Mouse (Mus musculus) kidney, postnatal 0 days (tissue): Measurements from ENCODE around the gene Gm7951. TPM values are rescaled to one million over a fixed set of nuclear protein-coding genes. Genes with fewer than 3 reads are reported as not detected.
"Not testable (repeated sequence)": the region's sequence is repeated elsewhere in the genome, so short reads cannot be mapped to it uniquely, and the experiment has no call there.

Source experiments
- ATAC-seq: fragments of 200-750 bp; cut with Nextera tagmentation; replicated peaks from 2 replicates; pipeline ENCODE4 v1.8.0; 2017; ENCODE audit warnings: low read depth, moderate number of reproducible peaks, moderate TSS enrichment, moderate library complexity; ENCODE audit not compliant: low FRiP score
- DNase-seq: peaks from one replicate; pipeline ENCODE4 v3.0.0-alpha.2; 2016; ENCODE audit warnings: low spot score
- H3K27ac ChIP-seq: fragments of 300-500 bp; sonication (generic); 2 replicates; pipeline ENCODE4 v1.5.1; 2014; ENCODE audit warnings: mild to moderate bottlenecking
- H3K27me3 ChIP-seq: fragments of 300-500 bp; sonication (generic); 2 replicates; pipeline ENCODE4 v1.6.1; 2014; ENCODE audit warnings: low read length, mixed read lengths; ENCODE audit not compliant: insufficient read depth
- H3K36me3 ChIP-seq: fragments of 300-500 bp; sonication (generic); 2 replicates; pipeline ENCODE4 v1.6.1; 2014; ENCODE audit warnings: low read length, mixed read lengths; ENCODE audit not compliant: insufficient read depth
- H3K4me1 ChIP-seq: fragments of 300-500 bp; sonication (generic); replicated peaks from 2 replicates; pipeline ENCODE4 v1.6.1; 2014; ENCODE audit warnings: antibody characterized with exemption, low read length, mixed read lengths; ENCODE audit not compliant: insufficient read depth
- H3K4me2 ChIP-seq: fragments of 300-500 bp; sonication (generic); 2 replicates; pipeline ENCODE4 v1.6.1; 2014; ENCODE audit warnings: mild to moderate bottlenecking, low read length, moderate library complexity, mixed read lengths
- H3K4me3 ChIP-seq: fragments of 300-500 bp; sonication (generic); replicated peaks from 2 replicates; pipeline ENCODE4 v1.5.1; 2014; ENCODE audit warnings: low read depth, low read length
- H3K9ac ChIP-seq: fragments of 300-500 bp; sonication (generic); 2 replicates; pipeline ENCODE4 v1.6.1; 2014; ENCODE audit warnings: low read depth, low read length
- H3K9me3 ChIP-seq: fragments of 300-500 bp; sonication (generic); replicated peaks from 2 replicates; pipeline ENCODE4 v1.6.1; 2016; ENCODE audit warnings: low read length, inconsistent platforms, mixed read lengths
- WGBS: fragments of 180-500 bp; shearing (Covaris S2); extraction: QIAGEN DNeasy Blood & Tissue Kit; methylation state at CpG from one replicate; pipeline ENCODE4 v1.1.7; 2014; 5-methylcytosine and 5-hydroxymethylcytosine counted together
- polyA plus RNA-seq: library from polyadenylated mRNA; unstranded; fragments of >200 nt; fragmentation: Nextera tagmentation; extraction: Ambion mirVana; gene quantifications from 2 replicates; pipeline ENCODE4 v1.2.1, GENCODE M21; 2015

Gene Gm7951
- polyA plus RNA-seq, result not detected in 2 replicates

GRCm38 (mm10) chr14:42117269-42117668, at the start of gene Gm7951:
Gene Gm7951, minus strand, starts transcription at chr14:42117369.
- not testable (repeated sequence) for H3K9me3 ChIP-seq, H3K9ac ChIP-seq, H3K27me3 ChIP-seq, H3K4me2 ChIP-seq, DNase-seq, ATAC-seq, H3K4me3 ChIP-seq, H3K27ac ChIP-seq, H3K4me1 ChIP-seq, H3K36me3 ChIP-seq
- no CpG with 5 or more reads among the region's 2 CpGs for WGBS

DNA sequence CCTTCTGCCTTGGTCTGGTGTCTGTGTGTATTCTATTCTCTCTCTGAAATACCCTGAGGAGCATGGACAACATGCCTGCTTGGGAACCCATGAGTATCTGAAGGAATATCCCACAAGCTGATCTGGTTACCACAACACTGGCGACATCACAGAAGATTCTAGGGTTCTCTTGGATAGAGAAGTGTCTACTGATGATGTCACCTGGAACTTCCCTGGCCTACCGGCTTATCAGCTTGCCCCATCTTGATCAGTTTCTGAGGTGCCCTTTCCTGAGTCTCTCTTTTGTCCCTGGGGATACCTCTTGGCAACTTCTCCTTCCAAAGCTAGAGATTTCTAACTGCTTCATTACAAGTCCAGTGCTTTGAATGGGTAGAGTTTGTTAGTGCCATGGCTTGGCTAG, 45.4 kb upstream of the Gm7951 start, which contains the start of gene Gm17027:
Gm17027 (minus strand) TSS at position 101 of the 400 bp plus-strand sequence.
- 100% methylated on average over 1 of the region's 2 CpGs for WGBS
- H3K27ac ChIP-seq, H3K4me3 ChIP-seq, DNase-seq, H3K4me1 ChIP-seq, ATAC-seq, H3K9ac ChIP-seq, H3K27me3 ChIP-seq, H3K4me2 ChIP-seq, H3K9me3 ChIP-seq, H3K36me3 ChIP-seq: not testable (repeated sequence)

DNA sequence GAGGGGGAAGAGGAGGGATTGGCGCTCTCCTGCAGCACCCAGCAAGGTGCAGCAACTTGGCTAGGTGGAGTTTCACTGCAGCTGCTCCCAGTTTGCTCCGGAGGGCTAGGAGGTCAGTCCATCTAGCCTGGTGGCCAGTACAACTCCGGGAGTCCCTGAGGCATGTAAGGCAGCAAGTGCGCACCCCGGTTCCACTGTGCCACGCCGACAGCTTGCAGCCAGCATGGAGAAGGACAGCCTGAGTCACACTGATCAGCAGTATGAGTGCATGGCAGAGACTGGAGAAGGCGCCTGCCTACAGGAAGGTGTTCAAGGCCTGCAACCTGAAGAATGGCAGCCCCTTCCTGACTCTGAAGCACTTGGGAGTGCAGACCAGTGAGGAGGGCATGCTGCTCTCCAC, 17.4 kb upstream of the Gm7951 start:
- H3K27me3 ChIP-seq, H3K9ac ChIP-seq, ATAC-seq, H3K4me1 ChIP-seq, H3K27ac ChIP-seq, H3K4me2 ChIP-seq, H3K4me3 ChIP-seq, DNase-seq, H3K36me3 ChIP-seq, H3K9me3 ChIP-seq: not testable (repeated sequence)
- 78% methylated on average over 5 of the region's 8 CpGs for WGBS

GRCm38 (mm10) chr14:42133806-42134205, 16.6 kb upstream of the Gm7951 start:
- DNase-seq, H3K9ac ChIP-seq, ATAC-seq, H3K27me3 ChIP-seq, H3K27ac ChIP-seq, H3K4me2 ChIP-seq, H3K4me3 ChIP-seq, H3K36me3 ChIP-seq, H3K9me3 ChIP-seq, H3K4me1 ChIP-seq: not testable (repeated sequence)
- 59% methylated on average over 10 of the region's 14 CpGs for WGBS

Other genes with a start within 250 kb of the Gm7951 start
- not detected in 2 replicates for gene Gm7980, start 210.1 kb downstream of the Gm7951 start, polyA plus RNA-seq
- not detected in 2 replicates for gene 1700049E17Rik1, start 192.4 kb downstream of the Gm7951 start, polyA plus RNA-seq
- not detected in 2 replicates for gene 1700024B05Rik, start 173.4 kb downstream of the Gm7951 start, polyA plus RNA-seq
- not detected in 2 replicates for gene Gm6401, start 149.4 kb downstream of the Gm7951 start, polyA plus RNA-seq
- gene Gm3543, start 134.0 kb downstream of the Gm7951 start, polyA plus RNA-seq, result not detected in 2 replicates
- gene Gm17027, start 45.3 kb upstream of the Gm7951 start, polyA plus RNA-seq, result not detected in 2 replicates
- gene Gm3573, start 73.4 kb upstream of the Gm7951 start, polyA plus RNA-seq, result not detected in 2 replicates
- gene Gm17026, start 142.7 kb upstream of the Gm7951 start, polyA plus RNA-seq, result not detected in 2 replicates
- gene Gm9611, start 180.0 kb upstream of the Gm7951 start, polyA plus RNA-seq, result not detected in 2 replicates
- gene Gm7995, start 192.8 kb upstream of the Gm7951 start, polyA plus RNA-seq, result not detected in 2 replicates